Mouse (Mus musculus): ENCODE data around the gene Tcf25. TPM values are rescaled to one million over a fixed set of nuclear protein-coding genes. Genes with fewer than 3 reads are reported as not detected.
A peak's percentile ranks its signal among the peaks of the same experiment; 100 is the strongest.

The Tcf25 gene
- polyA plus RNA-seq, 1 experiment from 2014 or later: 396 TPM

DNA sequence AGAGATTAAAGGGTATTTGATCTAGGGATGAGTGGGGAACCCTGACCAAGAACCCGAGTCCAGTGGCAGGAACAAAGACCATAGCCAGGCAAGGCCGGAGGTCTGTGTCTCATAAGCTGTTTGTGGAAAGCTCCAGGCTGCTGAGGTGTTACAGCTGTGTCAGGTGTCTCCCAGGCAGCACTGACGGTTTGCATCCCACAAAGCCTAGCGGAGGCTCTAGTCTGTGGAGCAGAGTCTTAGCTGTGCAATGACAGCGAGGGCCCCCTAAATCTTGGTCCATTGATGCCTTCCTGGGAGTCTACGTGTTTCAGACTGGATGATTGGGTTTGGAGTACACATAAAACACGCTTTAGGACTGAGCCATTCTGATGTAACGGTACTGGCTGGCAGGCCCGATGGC is 28.4 kb downstream of the Tcf25 start:
- H3K4me1 ChIP-seq (ENCODE audit: control insufficient read depth, insufficient read depth, low read depth, low read length): 0 out of 2 replicates have a peak, but pooled peaks cover 2% of the 10 kb centered on the region
- H3K9me3 ChIP-seq (ENCODE audit: control insufficient read depth, low read length): no peaks in the 10 kb centered on the region
- H3K4me2 ChIP-seq (ENCODE audit: low read length): no peak overlapping the region
- peaks cover 54% of the 10 kb centered on the region for H3K36me3 ChIP-seq (ENCODE audit: control insufficient read depth, insufficient read depth, low read length)
- no peak for ATAC-seq
- 98% methylated on average over 9 of the region's 9 CpGs for WGBS
- no peak overlapping the region for H3K27ac ChIP-seq (ENCODE audit: low read depth, low read length)
- no peaks in the 10 kb centered on the region for H3K27me3 ChIP-seq (replicated peaks; ENCODE audit: control insufficient read depth, insufficient read depth, low read length)
- no peak overlapping the region for H3K9ac ChIP-seq (ENCODE audit: low read depth, low read length)
- no peak overlapping the region for H3K4me3 ChIP-seq (ENCODE audit: low read length)

DNA sequence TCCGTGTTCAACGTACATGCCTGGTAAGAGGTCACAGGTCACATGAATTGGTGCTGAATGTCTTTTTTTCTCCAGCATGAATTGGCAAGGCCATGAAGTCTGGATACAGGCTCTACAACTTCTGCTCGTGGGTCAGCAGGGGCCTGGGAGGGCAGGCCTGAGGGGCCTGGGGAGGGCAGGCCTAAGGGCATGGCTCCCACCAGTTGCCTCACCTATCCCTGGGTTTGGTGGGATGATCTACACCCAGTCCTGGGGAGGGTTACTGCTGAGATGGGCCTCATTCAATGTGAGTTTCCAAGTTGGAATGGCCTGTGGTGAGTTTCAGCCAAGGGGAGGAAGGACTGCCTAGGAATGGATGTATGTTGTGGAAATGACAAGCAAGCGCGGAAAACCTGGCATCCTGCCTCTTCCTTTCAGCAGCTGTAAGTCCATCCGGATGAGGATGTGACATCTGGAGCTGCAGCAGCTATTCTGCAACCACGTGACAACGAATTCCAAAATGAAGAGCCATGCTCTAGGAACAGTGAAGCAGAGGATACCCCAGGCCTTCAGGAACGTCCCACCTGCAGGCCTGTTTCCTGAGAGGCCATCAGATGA is 29.3 kb downstream of the Tcf25 start:
- H3K27ac ChIP-seq (ENCODE audit: low read depth, low read length): no peak overlapping the region
- H3K36me3 ChIP-seq (ENCODE audit: control insufficient read depth, insufficient read depth, low read length): peaks cover 45% of the 10 kb centered on the region
- no peak for ATAC-seq
- no peak overlapping the region for H3K4me3 ChIP-seq (ENCODE audit: low read length)
- H3K9me3 ChIP-seq (ENCODE audit: control insufficient read depth, low read length): no peaks in the 10 kb centered on the region
- 0 out of 2 replicates have a peak, but pooled peaks cover 2% of the 10 kb centered on the region for H3K4me1 ChIP-seq (ENCODE audit: control insufficient read depth, insufficient read depth, low read depth, low read length)
- H3K9ac ChIP-seq (ENCODE audit: low read depth, low read length): no peak overlapping the region
- no peaks in the 10 kb centered on the region for H3K27me3 ChIP-seq (replicated peaks; ENCODE audit: control insufficient read depth, insufficient read depth, low read length)
- WGBS: 89% methylated on average over 9 of the region's 9 CpGs
- no peak overlapping the region for H3K4me2 ChIP-seq (ENCODE audit: low read length)

- Histone ChIP-seq H3K4me3 (ENCODE audit: low read length) (no peak overlapping the region), H3K9me3 (ENCODE audit: control insufficient read depth, low read length) (no peaks in the 10 kb centered on the region), H3K27ac (ENCODE audit: low read depth, low read length) (no peak overlapping the region), H3K9ac (ENCODE audit: low read depth, low read length) (no peak overlapping the region), H3K36me3 (ENCODE audit: control insufficient read depth, insufficient read depth, low read length) (peaks cover 28% of the 10 kb centered on the region), H3K4me1 (ENCODE audit: control insufficient read depth, insufficient read depth, low read depth, low read length) (peaks cover 7% of the 10 kb centered on the region), H3K4me2 (ENCODE audit: low read length) (no peak overlapping the region), H3K27me3 (replicated peaks; ENCODE audit: control insufficient read depth, insufficient read depth, low read length) (no peaks in the 10 kb centered on the region)
- ATAC-seq: no peak
- 43% methylated on average over 8 of the region's 8 CpGs for WGBS
These were observed 31.0 kb downstream of the Tcf25 start for GRCm38 (mm10) chr8:123404521-123404920.

DNA sequence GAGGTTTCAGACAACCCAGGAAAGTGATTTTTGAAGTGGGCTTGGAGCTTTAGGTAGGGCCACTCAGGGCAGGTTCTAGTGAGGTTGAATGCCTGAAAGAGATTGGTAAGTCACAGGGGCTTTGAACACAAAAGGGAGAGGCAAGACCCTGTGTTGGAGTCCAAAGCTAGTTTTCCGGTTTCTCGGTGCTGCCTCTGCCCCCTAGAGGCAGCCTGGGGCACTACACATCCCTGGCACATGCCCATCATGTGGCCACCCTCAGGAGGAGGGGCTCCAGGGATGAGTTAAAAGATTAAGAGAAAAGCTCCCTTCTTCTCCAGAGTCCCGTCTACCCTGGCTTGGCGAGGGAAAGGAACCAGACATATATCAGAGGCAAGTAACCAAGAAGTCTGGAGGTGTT is 33.2 kb downstream of the Tcf25 start, which contains the start of gene Mc1r:
Gene Mc1r, plus strand, starts transcription at position 322 of the 400 bp plus-strand sequence.
- H3K27me3 ChIP-seq (replicated peaks; ENCODE audit: control insufficient read depth, insufficient read depth, low read length): no peaks in the 10 kb centered on the region
- 9% methylated on average over 4 of the region's 4 CpGs for WGBS
- no peak for ATAC-seq
- H3K36me3 ChIP-seq (ENCODE audit: control insufficient read depth, insufficient read depth, low read length): peaks cover 13% of the 10 kb centered on the region
- H3K27ac ChIP-seq (ENCODE audit: low read depth, low read length): no peak within 1 kb of the TSS
- peaks cover 14% of the 10 kb centered on the region for H3K4me1 ChIP-seq (ENCODE audit: control insufficient read depth, insufficient read depth, low read depth, low read length)
- no peak within 1 kb of the TSS for H3K9ac ChIP-seq (ENCODE audit: low read depth, low read length)
- H3K4me3 ChIP-seq (ENCODE audit: low read length): no peak within 1 kb of the TSS
- no peaks in the 10 kb centered on the region for H3K9me3 ChIP-seq (ENCODE audit: control insufficient read depth, low read length)
- no peak within 1 kb of the TSS for H3K4me2 ChIP-seq (ENCODE audit: low read length)

DNA sequence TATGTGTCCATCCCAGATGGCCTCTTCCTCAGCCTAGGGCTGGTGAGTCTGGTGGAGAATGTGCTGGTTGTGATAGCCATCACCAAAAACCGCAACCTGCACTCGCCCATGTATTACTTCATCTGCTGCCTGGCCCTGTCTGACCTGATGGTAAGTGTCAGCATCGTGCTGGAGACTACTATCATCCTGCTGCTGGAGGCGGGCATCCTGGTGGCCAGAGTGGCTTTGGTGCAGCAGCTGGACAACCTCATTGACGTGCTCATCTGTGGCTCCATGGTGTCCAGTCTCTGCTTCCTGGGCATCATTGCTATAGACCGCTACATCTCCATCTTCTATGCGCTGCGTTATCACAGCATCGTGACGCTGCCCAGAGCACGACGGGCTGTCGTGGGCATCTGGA is 34.1 kb downstream of the Tcf25 start:
- Histone ChIP-seq H3K27ac (ENCODE audit: low read depth, low read length) (no peak overlapping the region), H3K36me3 (ENCODE audit: control insufficient read depth, insufficient read depth, low read length) (peaks cover 8% of the 10 kb centered on the region), H3K4me3 (ENCODE audit: low read length) (no peak overlapping the region), H3K9ac (ENCODE audit: low read depth, low read length) (no peak overlapping the region), H3K4me1 (ENCODE audit: control insufficient read depth, insufficient read depth, low read depth, low read length) (peaks cover 14% of the 10 kb centered on the region), H3K4me2 (ENCODE audit: low read length) (no peak overlapping the region), H3K27me3 (replicated peaks; ENCODE audit: control insufficient read depth, insufficient read depth, low read length) (no peaks in the 10 kb centered on the region), H3K9me3 (ENCODE audit: control insufficient read depth, low read length) (no peaks in the 10 kb centered on the region)
- ATAC-seq: no peak
- 94% methylated on average over 13 of the region's 13 CpGs for WGBS

DNA sequence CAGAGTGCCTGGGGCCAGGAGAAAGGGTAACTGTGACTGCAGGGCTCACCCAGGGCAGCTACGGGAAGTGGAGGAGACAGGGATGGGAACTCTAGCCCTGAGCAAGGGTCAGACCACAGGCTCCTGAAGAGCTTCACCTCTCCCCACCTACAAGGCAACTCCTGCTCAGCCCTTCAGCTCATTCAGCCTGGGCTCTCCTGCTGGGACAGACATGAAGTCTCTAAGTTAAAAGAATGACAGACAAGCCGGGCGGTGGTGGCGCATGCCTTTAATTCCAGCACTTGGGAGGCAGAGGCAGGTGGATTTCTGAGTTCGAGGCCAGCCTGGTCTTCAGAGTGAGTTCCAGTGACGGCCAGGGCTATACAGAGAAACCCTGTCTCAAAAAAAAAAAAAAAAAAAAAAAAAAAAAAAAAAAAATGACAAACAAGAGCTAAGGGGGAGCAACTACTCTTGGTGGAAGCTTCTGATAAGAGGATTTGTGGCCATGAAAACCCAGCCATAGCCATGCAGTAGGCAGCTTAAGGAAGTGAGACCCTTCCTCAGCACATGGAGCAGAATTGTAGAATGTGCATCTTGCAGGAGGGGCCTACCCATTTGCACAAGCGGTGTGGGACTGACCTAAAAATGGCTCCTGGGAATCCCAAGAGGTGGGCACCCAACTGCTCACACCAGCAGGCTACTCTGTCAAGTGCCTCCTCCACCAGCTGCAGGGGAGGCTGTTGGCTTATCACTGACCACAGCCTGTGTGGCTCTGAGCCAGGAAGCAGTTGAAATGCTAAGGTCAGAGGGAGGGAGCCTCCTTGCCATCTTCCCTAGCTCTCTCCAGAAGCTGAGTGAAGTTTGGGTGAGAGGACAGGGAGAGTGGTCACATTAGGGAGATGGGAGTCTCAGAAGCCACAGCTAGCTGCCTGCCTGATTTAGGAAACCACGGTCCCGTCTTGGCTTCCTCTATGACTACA is 35.3 kb downstream of the Tcf25 start:
- H3K4me2 ChIP-seq (ENCODE audit: low read length): peak overlapping the region; percentile 98
- H3K9me3 ChIP-seq (ENCODE audit: control insufficient read depth, low read length): no peaks in the 10 kb centered on the region
- no peak for ATAC-seq
- 71% methylated on average over 9 of the region's 9 CpGs for WGBS
- peaks cover 17% of the 10 kb centered on the region for H3K4me1 ChIP-seq (ENCODE audit: control insufficient read depth, insufficient read depth, low read depth, low read length)
- no peak overlapping the region for H3K4me3 ChIP-seq (ENCODE audit: low read length)
- no peaks in the 10 kb centered on the region for H3K36me3 ChIP-seq (ENCODE audit: control insufficient read depth, insufficient read depth, low read length)
- peak overlapping the region; percentile 96; the same call in 1 of the 2 replicates for H3K27ac ChIP-seq (ENCODE audit: low read depth, low read length)
- no peak overlapping the region for H3K9ac ChIP-seq (ENCODE audit: low read depth, low read length)
- no peaks in the 10 kb centered on the region for H3K27me3 ChIP-seq (replicated peaks; ENCODE audit: control insufficient read depth, insufficient read depth, low read length)

- 17% methylated on average over 8 of the region's 8 CpGs for WGBS
- H3K4me1 ChIP-seq (ENCODE audit: control insufficient read depth, insufficient read depth, low read depth, low read length): peaks cover 17% of the 10 kb centered on the region
- peak overlapping the region; percentile 84 for H3K9ac ChIP-seq (ENCODE audit: low read depth, low read length)
These were observed 36.6 kb downstream of the Tcf25 start for GRCm38 (mm10) chr8:123410049-123410587.

DNA sequence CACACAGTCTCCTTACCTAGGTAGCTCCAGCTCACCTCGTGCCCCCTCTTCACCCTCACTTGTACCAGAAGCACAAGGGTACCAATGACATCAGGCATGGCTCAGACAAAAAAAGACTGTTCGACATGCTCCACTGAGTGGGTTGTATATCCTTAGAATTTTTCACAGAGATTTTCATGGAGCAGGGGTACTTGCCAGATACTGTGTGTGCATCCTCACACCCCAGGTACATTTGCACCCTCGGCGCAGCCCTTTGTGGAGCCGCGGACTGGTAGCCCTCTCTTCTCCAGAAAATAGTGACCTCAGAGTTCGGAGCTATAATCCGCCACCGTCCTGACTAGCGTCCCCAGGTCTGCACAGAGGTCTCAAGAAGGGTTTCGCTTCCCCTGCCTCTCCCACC is 37.2 kb downstream of the Tcf25 start:
- Histone ChIP-seq H3K9me3 (ENCODE audit: control insufficient read depth, low read length) (no peaks in the 10 kb centered on the region), H3K9ac (ENCODE audit: low read depth, low read length) (peak overlapping the region; percentile 84), H3K36me3 (ENCODE audit: control insufficient read depth, insufficient read depth, low read length) (no peaks in the 10 kb centered on the region), H3K4me3 (ENCODE audit: low read length) (peak overlapping the region; percentile 79), H3K4me1 (ENCODE audit: control insufficient read depth, insufficient read depth, low read depth, low read length) (peaks cover 21% of the 10 kb centered on the region), H3K4me2 (ENCODE audit: low read length) (peak overlapping the region; percentile 98), H3K27ac (ENCODE audit: low read depth, low read length) (peak overlapping the region; percentile 96), H3K27me3 (replicated peaks; ENCODE audit: control insufficient read depth, insufficient read depth, low read length) (no peaks in the 10 kb centered on the region)
- ATAC-seq: peak; percentile 12
- WGBS: 4% methylated on average over 11 of the region's 11 CpGs

More at GRCm38 (mm10) chr8:123410049-123410587, 36.6 kb downstream of the Tcf25 start:
- no peaks in the 10 kb centered on the region for H3K9me3 ChIP-seq (ENCODE audit: control insufficient read depth, low read length)
- no peaks in the 10 kb centered on the region for H3K27me3 ChIP-seq (replicated peaks; ENCODE audit: control insufficient read depth, insufficient read depth, low read length)
- peak overlapping the region; percentile 96 for H3K27ac ChIP-seq (ENCODE audit: low read depth, low read length)
- peak overlapping the region; percentile 79 for H3K4me3 ChIP-seq (ENCODE audit: low read length)
- no peaks in the 10 kb centered on the region for H3K36me3 ChIP-seq (ENCODE audit: control insufficient read depth, insufficient read depth, low read length)
- H3K4me2 ChIP-seq (ENCODE audit: low read length): peak overlapping the region; percentile 98
- no peak for ATAC-seq

GRCm38 (mm10) chr8:123411246-123411645 is 37.7 kb downstream of the Tcf25 start, which contains the start of gene Tubb3:
Gene Tubb3, plus strand, starts transcription at chr8:123411424.
- Histone ChIP-seq H3K27ac (ENCODE audit: low read depth, low read length) (peak within 1 kb of the TSS; percentile 96), H3K4me1 (ENCODE audit: control insufficient read depth, insufficient read depth, low read depth, low read length) (peaks cover 22% of the 10 kb centered on the region), H3K9ac (ENCODE audit: low read depth, low read length) (peak within 1 kb of the TSS; percentile 97), H3K4me2 (ENCODE audit: low read length) (peak within 1 kb of the TSS; percentile 98), H3K27me3 (replicated peaks; ENCODE audit: control insufficient read depth, insufficient read depth, low read length) (no peaks in the 10 kb centered on the region), H3K4me3 (ENCODE audit: low read length) (peak within 1 kb of the TSS; percentile 79), H3K9me3 (ENCODE audit: control insufficient read depth, low read length) (no peaks in the 10 kb centered on the region), H3K36me3 (ENCODE audit: control insufficient read depth, insufficient read depth, low read length) (no peaks in the 10 kb centered on the region)
- ATAC-seq: peak; percentile 94
- 0% methylated on average over 28 of the region's 29 CpGs for WGBS

All from hindbrain, embryonic 16.5 days (tissue).